Mouse (Mus musculus): ENCODE measurements around the gene Nlk. TPM values are rescaled to one million over a fixed set of nuclear protein-coding genes. Genes with fewer than 3 reads are reported as not detected.
"Not testable (repeated sequence)": the region's sequence is repeated elsewhere in the genome, so short reads cannot be mapped to it uniquely, and the experiment has no call there.

The Nlk gene
- polyA plus RNA-seq, 1 experiment from 2014 or later, result 25.4 TPM

GRCm38 (mm10) chr11:78587677-78588076 lies 109.5 kb downstream of the Nlk start:
- WGBS, result 97% methylated on average over 1 of the region's 1 CpGs
- not testable (repeated sequence) for H3K9me3 ChIP-seq (replicated peaks); H3K27ac ChIP-seq (replicated peaks); H3K9ac ChIP-seq (replicated peaks); H3K4me3 ChIP-seq (replicated peaks); H3K4me1 ChIP-seq; H3K27me3 ChIP-seq (replicated peaks); ATAC-seq (ENCODE audit: low FRiP score); H3K4me2 ChIP-seq
- peaks cover 28% of the 10 kb centered on the region for H3K36me3 ChIP-seq

- Histone ChIP-seq H3K27ac (replicated peaks) (no peak overlapping the region), H3K36me3 (peaks cover 32% of the 10 kb centered on the region)
- ATAC-seq (ENCODE audit: low FRiP score), result no peak
Measured at GRCm38 (mm10) chr11:78586099-78586498, 111.1 kb downstream of the Nlk start.

GRCm38 (mm10) chr11:78582848-78583247 lies 114.3 kb downstream of the Nlk start:
- Histone ChIP-seq H3K4me3 (replicated peaks) (no peak overlapping the region), H3K36me3 (peaks cover 41% of the 10 kb centered on the region), H3K9ac (replicated peaks) (no peak overlapping the region), H3K9me3 (replicated peaks) (no peaks in the 10 kb centered on the region), H3K27ac (replicated peaks) (no peak overlapping the region), H3K27me3 (replicated peaks) (no peaks in the 10 kb centered on the region), H3K4me1 (no peaks in the 10 kb centered on the region), H3K4me2 (no peak overlapping the region)
- 90% methylated on average over 6 of the region's 6 CpGs for WGBS
- no peak for ATAC-seq (ENCODE audit: low FRiP score)

More at GRCm38 (mm10) chr11:78586099-78586498, 111.1 kb downstream of the Nlk start:
- no peaks in the 10 kb centered on the region for H3K9me3 ChIP-seq (replicated peaks)
- H3K27me3 ChIP-seq (replicated peaks), result no peaks in the 10 kb centered on the region
- H3K9ac ChIP-seq (replicated peaks), result no peak overlapping the region
- no peak overlapping the region for H3K4me3 ChIP-seq (replicated peaks)
- H3K4me1 ChIP-seq, result no peaks in the 10 kb centered on the region
- H3K4me2 ChIP-seq, result no peak overlapping the region

- Histone ChIP-seq H3K4me3 (replicated peaks) (no peak overlapping the region), H3K4me2 (no peak overlapping the region), H3K27me3 (replicated peaks) (no peaks in the 10 kb centered on the region), H3K27ac (replicated peaks) (no peak overlapping the region), H3K9me3 (replicated peaks) (no peaks in the 10 kb centered on the region), H3K9ac (replicated peaks) (no peak overlapping the region), H3K36me3 (peaks cover 34% of the 10 kb centered on the region), H3K4me1 (no peaks in the 10 kb centered on the region)
- 57% methylated on average over 2 of the region's 2 CpGs for WGBS
- ATAC-seq (ENCODE audit: low FRiP score), result no peak
Measured at GRCm38 (mm10) chr11:78574975-78575374, 122.2 kb downstream of the Nlk start.

GRCm38 (mm10) chr11:78574536-78574935 lies 122.6 kb downstream of the Nlk start:
- Histone ChIP-seq H3K36me3 (peaks cover 33% of the 10 kb centered on the region), H3K9me3 (replicated peaks) (no peaks in the 10 kb centered on the region), H3K27me3 (replicated peaks) (no peaks in the 10 kb centered on the region), H3K4me2 (no peak overlapping the region), H3K4me3 (replicated peaks) (no peak overlapping the region), H3K27ac (replicated peaks) (no peak overlapping the region), H3K4me1 (no peaks in the 10 kb centered on the region), H3K9ac (replicated peaks) (no peak overlapping the region)
- ATAC-seq (ENCODE audit: low FRiP score), result no peak
- WGBS, result 90% methylated on average over 3 of the region's 3 CpGs

- not testable (repeated sequence) for H3K9ac ChIP-seq (replicated peaks); H3K4me1 ChIP-seq; H3K4me2 ChIP-seq; H3K27me3 ChIP-seq (replicated peaks); H3K27ac ChIP-seq (replicated peaks); H3K4me3 ChIP-seq (replicated peaks); H3K9me3 ChIP-seq (replicated peaks); ATAC-seq (ENCODE audit: low FRiP score)
- peaks cover 30% of the 10 kb centered on the region for H3K36me3 ChIP-seq
- WGBS, result 99% methylated on average over 3 of the region's 4 CpGs
Measured at GRCm38 (mm10) chr11:78574031-78574430, 123.1 kb downstream of the Nlk start.

GRCm38 (mm10) chr11:78571854-78572253 lies 125.3 kb downstream of the Nlk start:
- no peak overlapping the region for H3K4me3 ChIP-seq (replicated peaks)
- no peak overlapping the region for H3K4me2 ChIP-seq
- H3K27me3 ChIP-seq (replicated peaks), result no peaks in the 10 kb centered on the region
- H3K4me1 ChIP-seq, result no peaks in the 10 kb centered on the region
- no peaks in the 10 kb centered on the region for H3K9me3 ChIP-seq (replicated peaks)
- H3K9ac ChIP-seq (replicated peaks), result no peak overlapping the region
- H3K36me3 ChIP-seq, result peaks cover 33% of the 10 kb centered on the region
- ATAC-seq (ENCODE audit: low FRiP score), result no peak
- H3K27ac ChIP-seq (replicated peaks), result no peak overlapping the region
- WGBS, result 91% methylated on average over 6 of the region's 6 CpGs

GRCm38 (mm10) chr11:78571441-78571840 lies 125.7 kb downstream of the Nlk start:
- ATAC-seq (ENCODE audit: low FRiP score), result no peak
- peaks cover 35% of the 10 kb centered on the region for H3K36me3 ChIP-seq

GRCm38 (mm10) chr11:78569806-78570205 lies 127.4 kb downstream of the Nlk start:
- no peak for ATAC-seq (ENCODE audit: low FRiP score)
- H3K9me3 ChIP-seq (replicated peaks), result no peaks in the 10 kb centered on the region
- no peaks in the 10 kb centered on the region for H3K27me3 ChIP-seq (replicated peaks)
- H3K4me1 ChIP-seq, result no peaks in the 10 kb centered on the region
- no peak overlapping the region for H3K27ac ChIP-seq (replicated peaks)
- peaks cover 35% of the 10 kb centered on the region for H3K36me3 ChIP-seq
- no peak overlapping the region for H3K4me3 ChIP-seq (replicated peaks)
- H3K9ac ChIP-seq (replicated peaks), result no peak overlapping the region
- H3K4me2 ChIP-seq, result no peak overlapping the region
- 82% methylated on average over 3 of the region's 3 CpGs for WGBS

More at GRCm38 (mm10) chr11:78571441-78571840, 125.7 kb downstream of the Nlk start:
- 91% methylated on average over 8 of the region's 8 CpGs for WGBS
- Histone ChIP-seq H3K9me3 (replicated peaks) (no peaks in the 10 kb centered on the region), H3K27me3 (replicated peaks) (no peaks in the 10 kb centered on the region), H3K4me3 (replicated peaks) (no peak overlapping the region), H3K4me1 (no peaks in the 10 kb centered on the region), H3K27ac (replicated peaks) (no peak overlapping the region), H3K9ac (replicated peaks) (no peak overlapping the region), H3K4me2 (no peak overlapping the region)

- no peaks in the 10 kb centered on the region for H3K4me1 ChIP-seq
- H3K27me3 ChIP-seq (replicated peaks), result no peaks in the 10 kb centered on the region
- H3K36me3 ChIP-seq, result peaks cover 31% of the 10 kb centered on the region
- no peak overlapping the region for H3K4me3 ChIP-seq (replicated peaks)
- no peak overlapping the region for H3K9ac ChIP-seq (replicated peaks)
- WGBS, result 89% methylated on average over 10 of the region's 10 CpGs
- ATAC-seq (ENCODE audit: low FRiP score), result no peak
- no peaks in the 10 kb centered on the region for H3K9me3 ChIP-seq (replicated peaks)
- no peak overlapping the region for H3K27ac ChIP-seq (replicated peaks)
- no peak overlapping the region for H3K4me2 ChIP-seq
Measured at GRCm38 (mm10) chr11:78568827-78569226, 128.3 kb downstream of the Nlk start.

GRCm38 (mm10) chr11:78567614-78568013 lies 129.6 kb downstream of the Nlk start:
- H3K4me1 ChIP-seq, result no peaks in the 10 kb centered on the region
- no peak overlapping the region for H3K4me3 ChIP-seq (replicated peaks)
- H3K27me3 ChIP-seq (replicated peaks), result no peaks in the 10 kb centered on the region
- H3K9me3 ChIP-seq (replicated peaks), result no peaks in the 10 kb centered on the region
- H3K36me3 ChIP-seq, result peaks cover 24% of the 10 kb centered on the region
- H3K4me2 ChIP-seq, result no peak overlapping the region
- no peak overlapping the region for H3K9ac ChIP-seq (replicated peaks)
- 90% methylated on average over 6 of the region's 6 CpGs for WGBS
- no peak overlapping the region for H3K27ac ChIP-seq (replicated peaks)
- ATAC-seq (ENCODE audit: low FRiP score), result no peak

GRCm38 (mm10) chr11:78566775-78567174 lies 130.4 kb downstream of the Nlk start:
- 79% methylated on average over 6 of the region's 6 CpGs for WGBS

GRCm38 (mm10) chr11:78560447-78560846 lies 136.7 kb downstream of the Nlk start:
- WGBS, result 20% methylated on average over 4 of the region's 4 CpGs
- H3K9ac ChIP-seq (replicated peaks), result no peak overlapping the region
- no peak overlapping the region for H3K4me3 ChIP-seq (replicated peaks)
- peak; percentile 74; the same call in 1 of the 2 replicates for ATAC-seq (ENCODE audit: low FRiP score)
- H3K27ac ChIP-seq (replicated peaks), result no peak overlapping the region
- no peaks in the 10 kb centered on the region for H3K4me1 ChIP-seq
- H3K4me2 ChIP-seq, result no peak overlapping the region
- H3K36me3 ChIP-seq, result 0 out of 2 replicates have a peak, but pooled peaks cover 2% of the 10 kb centered on the region
- no peaks in the 10 kb centered on the region for H3K27me3 ChIP-seq (replicated peaks)
- H3K9me3 ChIP-seq (replicated peaks), result no peaks in the 10 kb centered on the region

More at GRCm38 (mm10) chr11:78566775-78567174, 130.4 kb downstream of the Nlk start:
- Histone ChIP-seq H3K4me2 (no peak overlapping the region), H3K36me3 (peaks cover 24% of the 10 kb centered on the region), H3K9ac (replicated peaks) (no peak overlapping the region), H3K27me3 (replicated peaks) (no peaks in the 10 kb centered on the region), H3K9me3 (replicated peaks) (no peaks in the 10 kb centered on the region), H3K27ac (replicated peaks) (no peak overlapping the region), H3K4me3 (replicated peaks) (no peak overlapping the region), H3K4me1 (no peaks in the 10 kb centered on the region)
- ATAC-seq (ENCODE audit: low FRiP score), result no peak
